Mouse (Mus musculus): ENCODE measurements around the gene Gm17359. TPM values are rescaled to one million over a fixed set of nuclear protein-coding genes. Genes with fewer than 3 reads are reported as not detected.

Gene Gm17359
- total RNA-seq, 1 experiment: not detected

DNA sequence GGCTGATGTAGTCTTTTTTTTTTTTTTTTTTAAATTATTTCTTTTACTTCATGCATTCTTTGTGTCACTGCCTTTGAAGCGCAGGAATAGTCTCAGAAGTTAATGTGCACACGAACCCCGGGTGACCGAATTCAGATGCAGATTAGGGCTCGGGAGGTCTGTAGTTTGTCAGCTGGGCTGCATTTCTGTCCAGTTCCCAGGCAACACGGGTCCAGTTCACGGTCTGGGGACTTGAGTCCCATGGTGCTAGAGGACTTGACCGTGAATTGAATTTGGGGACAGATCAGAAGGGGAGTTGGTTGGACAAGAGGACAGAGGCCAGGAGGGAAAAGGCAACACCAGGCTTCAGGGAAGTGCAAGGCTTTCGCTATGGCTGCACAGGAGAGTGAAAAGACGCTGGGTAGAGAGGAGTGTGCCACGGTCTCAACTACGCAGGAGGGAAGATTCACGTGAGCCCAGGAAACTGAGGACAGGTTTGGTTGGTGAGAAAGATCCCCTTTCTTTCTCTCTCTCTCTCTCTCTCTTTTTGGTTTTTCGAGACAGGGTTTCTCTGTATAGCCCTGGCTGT lies 116.3 kb downstream of the Gm17359 start:
- no peak overlapping the region for H3K27ac ChIP-seq (ENCODE audit: insufficient read depth, low read depth, low read length, poor library complexity, severe bottlenecking)
- H3K36me3 ChIP-seq (ENCODE audit: control insufficient read depth, insufficient read depth, low read length, poor library complexity, severe bottlenecking): no peaks in the 10 kb centered on the region
- H3K9ac ChIP-seq (ENCODE audit: insufficient read depth, low read depth, low read length, poor library complexity, severe bottlenecking): no peak overlapping the region
- in situ Hi-C loops (cut with MboI; ENCODE audit: low sequenced_read_pairs in 2 of 2, unreplicated experiment in 2 of 2): loop anchor here (10.0 to 25.0 kb wide), 2 partner anchors 490 to 498 kb away; no protein-coding TSS in a partner anchor
- H3K4me3 ChIP-seq (ENCODE audit: insufficient read depth in 1 of 2, low read depth in 1 of 2, low read length in 2 of 2, poor library complexity in 1 of 2, severe bottlenecking in 1 of 2): no peak overlapping the region
- peaks cover 0 to 3% of the 10 kb centered on the region in 2 experiments; a peak in 2 of 4 replicates for H3K4me1 ChIP-seq (ENCODE audit: control insufficient read depth in 2 of 2, insufficient read depth in 2 of 2, low read length in 2 of 2, poor library complexity in 1 of 2)
- no peak for TF ChIP-seq ZC3H11A (IDR thresholded peaks at IDR 0.05; ENCODE audit: borderline replicate concordance, low read depth, low read length)
- no peak for TF ChIP-seq MAFK (IDR thresholded peaks at IDR 0.05; ENCODE audit: insufficient read depth, low read depth, low read length)
- TF ChIP-seq CHD2 (IDR thresholded peaks at IDR 0.05; ENCODE audit: low read depth, low read length): no peak
- no peak for TF ChIP-seq ZNF384 (IDR thresholded peaks at IDR 0.05; ENCODE audit: low read depth, low read length)
- no peak for TF ChIP-seq HCFC1 (IDR thresholded peaks at IDR 0.05; ENCODE audit: borderline replicate concordance, insufficient read depth, low read length)
- no peak for DNase-seq (ENCODE audit: low read depth, low spot score)
- H3K9me3 ChIP-seq (ENCODE audit: control insufficient read depth, insufficient read depth, low read depth, low read length): no peaks in the 10 kb centered on the region

DNA sequence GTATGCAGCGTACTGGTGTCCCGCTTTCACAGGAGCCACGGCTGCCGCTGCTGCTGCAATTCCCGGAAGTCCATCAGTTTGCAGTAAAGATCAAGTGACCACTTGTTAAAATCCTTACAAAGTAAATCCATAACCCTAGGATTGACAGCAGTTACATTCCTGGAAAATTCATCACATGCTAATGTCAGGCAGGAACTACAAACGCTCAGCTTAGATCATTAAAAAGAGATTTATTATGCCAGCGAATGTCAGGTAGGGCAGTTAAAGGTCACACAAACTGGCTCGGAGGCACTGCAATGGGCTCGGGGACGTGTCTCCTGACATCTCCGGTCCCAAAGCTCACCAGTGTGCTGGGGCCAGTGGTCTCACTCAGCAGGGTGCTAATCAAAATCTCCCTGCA lies 119.3 kb downstream of the Gm17359 start:
- no peak overlapping the region for H3K27ac ChIP-seq (ENCODE audit: insufficient read depth, low read depth, low read length, poor library complexity, severe bottlenecking)
- no peak overlapping the region for H3K9ac ChIP-seq (ENCODE audit: insufficient read depth, low read depth, low read length, poor library complexity, severe bottlenecking)
- in situ Hi-C loops (cut with MboI; ENCODE audit: low sequenced_read_pairs in 2 of 2, unreplicated experiment in 2 of 2): loop anchor here (10.0 to 25.0 kb wide), 2 partner anchors 493 to 501 kb away; no protein-coding TSS in a partner anchor
- no peak for TF ChIP-seq ZNF384 (IDR thresholded peaks at IDR 0.05; ENCODE audit: low read depth, low read length)
- H3K9me3 ChIP-seq (ENCODE audit: control insufficient read depth, insufficient read depth, low read depth, low read length): no peaks in the 10 kb centered on the region
- no peak overlapping the region for H3K4me3 ChIP-seq (ENCODE audit: insufficient read depth in 1 of 2, low read depth in 1 of 2, low read length in 2 of 2, poor library complexity in 1 of 2, severe bottlenecking in 1 of 2)
- H3K4me1 ChIP-seq (ENCODE audit: control insufficient read depth in 2 of 2, insufficient read depth in 2 of 2, low read length in 2 of 2, poor library complexity in 1 of 2): peaks cover 0 to 3% of the 10 kb centered on the region in 2 experiments; a peak in 2 of 4 replicates
- peaks cover 9% of the 10 kb centered on the region; the same call in 1 of the 2 replicates for H3K36me3 ChIP-seq (ENCODE audit: control insufficient read depth, insufficient read depth, low read length, poor library complexity, severe bottlenecking)
- no peak for DNase-seq (ENCODE audit: low read depth, low spot score)

DNA sequence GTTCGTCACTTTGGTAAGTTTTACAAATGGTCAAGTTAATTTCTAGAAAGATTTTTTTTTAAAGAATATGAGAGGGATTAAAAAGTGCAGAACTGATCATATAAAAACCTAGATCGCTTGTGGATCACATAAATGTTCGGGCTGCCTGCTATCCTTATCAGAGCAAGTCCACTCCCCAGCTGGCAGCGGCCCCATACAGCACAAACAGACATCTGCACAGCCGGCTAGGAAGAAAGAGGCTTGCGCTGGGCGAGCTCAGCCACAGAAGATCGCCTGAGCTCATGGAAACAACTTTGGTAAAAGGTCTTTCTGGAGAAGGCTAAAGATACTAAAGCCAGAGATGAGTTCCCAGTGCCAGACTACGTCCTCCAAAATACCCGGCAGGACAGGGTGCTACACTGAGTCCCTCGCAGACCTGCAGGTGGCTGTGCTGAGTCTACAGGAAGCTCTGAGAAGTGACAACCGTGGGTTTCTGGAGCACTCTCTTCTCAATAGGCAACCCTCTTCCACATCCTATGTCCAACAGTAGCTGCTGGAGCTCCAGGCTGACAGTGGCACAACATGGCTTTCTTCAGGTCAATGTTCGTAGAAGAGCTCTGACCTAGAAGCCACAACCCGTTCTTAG lies 122.3 kb downstream of the Gm17359 start:
- TF ChIP-seq ZNF384 (IDR thresholded peaks at IDR 0.05; ENCODE audit: low read depth, low read length): no peak
- no peak for TF ChIP-seq ZC3H11A (IDR thresholded peaks at IDR 0.05; ENCODE audit: borderline replicate concordance, low read depth, low read length)
- no peak for TF ChIP-seq CHD2 (IDR thresholded peaks at IDR 0.05; ENCODE audit: low read depth, low read length)
- no peak for TF ChIP-seq HCFC1 (IDR thresholded peaks at IDR 0.05; ENCODE audit: borderline replicate concordance, insufficient read depth, low read length)
- TF ChIP-seq MAFK (IDR thresholded peaks at IDR 0.05; ENCODE audit: insufficient read depth, low read depth, low read length): no peak
- no peak overlapping the region for H3K9ac ChIP-seq (ENCODE audit: insufficient read depth, low read depth, low read length, poor library complexity, severe bottlenecking)
- no peak overlapping the region for H3K4me3 ChIP-seq (ENCODE audit: insufficient read depth in 1 of 2, low read depth in 1 of 2, low read length in 2 of 2, poor library complexity in 1 of 2, severe bottlenecking in 1 of 2)
- H3K27ac ChIP-seq (ENCODE audit: insufficient read depth, low read depth, low read length, poor library complexity, severe bottlenecking): no peak overlapping the region
- no peaks in the 10 kb centered on the region for H3K9me3 ChIP-seq (ENCODE audit: control insufficient read depth, insufficient read depth, low read depth, low read length)
- in situ Hi-C loops (cut with MboI; ENCODE audit: low sequenced_read_pairs in 2 of 2, unreplicated experiment in 2 of 2): loop anchor here (10.0 to 25.0 kb wide), 2 partner anchors 496 to 504 kb away; no protein-coding TSS in a partner anchor
- no peaks in the 10 kb centered on the region for H3K4me1 ChIP-seq (ENCODE audit: control insufficient read depth in 2 of 2, insufficient read depth in 2 of 2, low read length in 2 of 2, poor library complexity in 1 of 2)
- DNase-seq (ENCODE audit: low read depth, low spot score): no peak
- peaks cover 18% of the 10 kb centered on the region for H3K36me3 ChIP-seq (ENCODE audit: control insufficient read depth, insufficient read depth, low read length, poor library complexity, severe bottlenecking)

DNA sequence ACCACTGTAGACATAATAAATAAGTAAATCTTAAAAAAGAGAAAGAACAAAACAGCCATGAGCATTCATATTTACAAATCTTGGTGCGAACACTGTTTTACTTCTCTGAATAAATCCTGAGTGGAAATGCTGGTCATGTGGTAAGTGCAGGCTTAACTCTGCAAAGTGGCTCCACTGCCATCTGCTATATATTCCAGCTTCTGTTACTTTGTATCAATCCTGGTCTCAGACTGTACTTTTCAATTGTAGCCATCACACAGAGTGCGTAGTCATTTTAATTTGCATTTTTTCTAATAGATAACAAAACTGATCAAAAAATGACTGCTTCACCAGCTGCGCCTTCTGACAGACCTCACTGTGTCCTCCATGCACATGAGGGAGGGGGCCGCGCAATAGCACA lies 133.0 kb downstream of the Gm17359 start:
- TF ChIP-seq MAFK (IDR thresholded peaks at IDR 0.05; ENCODE audit: insufficient read depth, low read depth, low read length) (no peak), ZC3H11A (IDR thresholded peaks at IDR 0.05; ENCODE audit: borderline replicate concordance, low read depth, low read length) (no peak), CHD2 (IDR thresholded peaks at IDR 0.05; ENCODE audit: low read depth, low read length) (no peak), ZNF384 (IDR thresholded peaks at IDR 0.05; ENCODE audit: low read depth, low read length) (no peak), HCFC1 (IDR thresholded peaks at IDR 0.05; ENCODE audit: borderline replicate concordance, insufficient read depth, low read length) (no peak)
- in situ Hi-C loops (cut with MboI; ENCODE audit: low sequenced_read_pairs in 2 of 2, unreplicated experiment in 2 of 2): loop anchor here in 1 of 2 experiments (25.0 kb wide), 1 partner anchor 507 kb away; no protein-coding TSS in a partner anchor

More for the DNA sequence above, 133.0 kb downstream of the Gm17359 start:
- H3K4me3 ChIP-seq (ENCODE audit: insufficient read depth in 1 of 2, low read depth in 1 of 2, low read length in 2 of 2, poor library complexity in 1 of 2, severe bottlenecking in 1 of 2): no peak overlapping the region
- DNase-seq (ENCODE audit: low read depth, low spot score): no peak
- H3K9me3 ChIP-seq (ENCODE audit: control insufficient read depth, insufficient read depth, low read depth, low read length): no peaks in the 10 kb centered on the region
- H3K36me3 ChIP-seq (ENCODE audit: control insufficient read depth, insufficient read depth, low read length, poor library complexity, severe bottlenecking): peaks cover 7% of the 10 kb centered on the region; the same call in 1 of the 2 replicates
- no peak overlapping the region for H3K9ac ChIP-seq (ENCODE audit: insufficient read depth, low read depth, low read length, poor library complexity, severe bottlenecking)
- H3K27ac ChIP-seq (ENCODE audit: insufficient read depth, low read depth, low read length, poor library complexity, severe bottlenecking): no peak overlapping the region
- H3K4me1 ChIP-seq (ENCODE audit: control insufficient read depth in 2 of 2, insufficient read depth in 2 of 2, low read length in 2 of 2, poor library complexity in 1 of 2): 0 out of 4 replicates have a peak, but pooled peaks cover 0 to 2% of the 10 kb centered on the region in 2 experiments
